Mouse (Mus musculus): ENCODE measurements around the gene Olfr816. TPM values are rescaled to one million over a fixed set of nuclear protein-coding genes. Genes with fewer than 3 reads are reported as not detected.
"Not testable (repeated sequence)": the region's sequence is repeated elsewhere in the genome, so short reads cannot be mapped to it uniquely, and the experiment has no call there.

The Olfr816 gene
- not detected in 2 replicates for polyA plus RNA-seq (2014; fragmentation: Nextera tagmentation; extraction: Ambion mirVana)

GRCm38 (mm10) chr10:129915497-129915896 is at the start of gene Olfr816:
Olfr816 (minus strand) TSS chr10:129915597.
- H3K4me1 ChIP-seq (ENCODE audit: control insufficient read depth, insufficient read depth, low read length): no peaks in the 10 kb centered on the region
- WGBS: 73% methylated on average over 1 of the region's 1 CpGs
- H3K9me3 ChIP-seq (ENCODE audit: control insufficient read depth, low read depth, low read length): no peaks in the 10 kb centered on the region
- H3K36me3 ChIP-seq (ENCODE audit: control insufficient read depth, insufficient read depth, low read length): no peaks in the 10 kb centered on the region
- ATAC-seq (ENCODE audit: insufficient number of reproducible peaks, insufficient read depth, low FRiP score, low read depth): no peak
- no peak within 1 kb of the TSS for H3K9ac ChIP-seq (replicated peaks; ENCODE audit: low read depth, low read length)
- no peak within 1 kb of the TSS for H3K4me2 ChIP-seq (replicated peaks; ENCODE audit: low read depth, low read length)
- no peak within 1 kb of the TSS for H3K4me3 ChIP-seq (ENCODE audit: low read depth, low read length)
- no peak within 1 kb of the TSS for H3K27ac ChIP-seq (ENCODE audit: low read length)
- H3K27me3 ChIP-seq (ENCODE audit: control insufficient read depth, insufficient read depth, low read length): no peaks in the 10 kb centered on the region

GRCm38 (mm10) chr10:129949000-129949399 is 33.6 kb upstream of the Olfr816 start, which contains the start of gene Olfr818:
Olfr818 (minus strand) TSS chr10:129949100.
- H3K4me1 ChIP-seq (ENCODE audit: control insufficient read depth, insufficient read depth, low read length): no peaks in the 10 kb centered on the region
- no peak for ATAC-seq (ENCODE audit: insufficient number of reproducible peaks, insufficient read depth, low FRiP score, low read depth)
- H3K4me2 ChIP-seq (replicated peaks; ENCODE audit: low read depth, low read length): no peak within 1 kb of the TSS
- no peak within 1 kb of the TSS for H3K9ac ChIP-seq (replicated peaks; ENCODE audit: low read depth, low read length)
- no peak within 1 kb of the TSS for H3K4me3 ChIP-seq (ENCODE audit: low read depth, low read length)
- 91% methylated on average over 2 of the region's 2 CpGs for WGBS
- H3K27me3 ChIP-seq (ENCODE audit: control insufficient read depth, insufficient read depth, low read length): no peaks in the 10 kb centered on the region
- no peak within 1 kb of the TSS for H3K27ac ChIP-seq (ENCODE audit: low read length)
- H3K9me3 ChIP-seq (ENCODE audit: control insufficient read depth, low read depth, low read length): no peaks in the 10 kb centered on the region
- H3K36me3 ChIP-seq (ENCODE audit: control insufficient read depth, insufficient read depth, low read length): no peaks in the 10 kb centered on the region

- no CpG with 5 or more reads among the region's 1 CpGs for WGBS
- H3K36me3 ChIP-seq (ENCODE audit: control insufficient read depth, insufficient read depth, low read length); H3K4me3 ChIP-seq (ENCODE audit: low read depth, low read length); H3K27ac ChIP-seq (ENCODE audit: low read length); H3K4me2 ChIP-seq (replicated peaks; ENCODE audit: low read depth, low read length); H3K27me3 ChIP-seq (ENCODE audit: control insufficient read depth, insufficient read depth, low read length); H3K9ac ChIP-seq (replicated peaks; ENCODE audit: low read depth, low read length); H3K9me3 ChIP-seq (ENCODE audit: control insufficient read depth, low read depth, low read length); H3K4me1 ChIP-seq (ENCODE audit: control insufficient read depth, insufficient read depth, low read length); ATAC-seq (ENCODE audit: insufficient number of reproducible peaks, insufficient read depth, low FRiP score, low read depth): not testable (repeated sequence)
Observed at GRCm38 (mm10) chr10:129905767-129906166, 9.6 kb downstream of the Olfr816 start, which contains the start of gene Olfr815. Olfr815 (minus strand) TSS chr10:129905867.

- Histone ChIP-seq H3K4me1 (ENCODE audit: control insufficient read depth, insufficient read depth, low read length) (no peaks in the 10 kb centered on the region), H3K4me3 (ENCODE audit: low read depth, low read length) (no peak overlapping the region), H3K9me3 (ENCODE audit: control insufficient read depth, low read depth, low read length) (no peaks in the 10 kb centered on the region), H3K4me2 (replicated peaks; ENCODE audit: low read depth, low read length) (no peak overlapping the region), H3K27me3 (ENCODE audit: control insufficient read depth, insufficient read depth, low read length) (no peaks in the 10 kb centered on the region), H3K27ac (ENCODE audit: low read length) (no peak overlapping the region), H3K9ac (replicated peaks; ENCODE audit: low read depth, low read length) (no peak overlapping the region), H3K36me3 (ENCODE audit: control insufficient read depth, insufficient read depth, low read length) (no peaks in the 10 kb centered on the region)
- WGBS: 95% methylated on average over 7 of the region's 7 CpGs
- no peak for ATAC-seq (ENCODE audit: insufficient number of reproducible peaks, insufficient read depth, low FRiP score, low read depth)
Observed at GRCm38 (mm10) chr10:129885934-129886333, 29.5 kb downstream of the Olfr816 start.

GRCm38 (mm10) chr10:129885496-129885895 is 29.9 kb downstream of the Olfr816 start:
- not testable (repeated sequence) for H3K4me1 ChIP-seq (ENCODE audit: control insufficient read depth, insufficient read depth, low read length)
- 73% methylated on average over 6 of the region's 6 CpGs for WGBS

GRCm38 (mm10) chr10:129879751-129880150 is 35.6 kb downstream of the Olfr816 start, which contains the start of gene Olfr814:
Olfr814 (minus strand) TSS chr10:129879851.
- not testable (repeated sequence) for H3K27me3 ChIP-seq (ENCODE audit: control insufficient read depth, insufficient read depth, low read length); H3K27ac ChIP-seq (ENCODE audit: low read length); H3K9me3 ChIP-seq (ENCODE audit: control insufficient read depth, low read depth, low read length); H3K4me2 ChIP-seq (replicated peaks; ENCODE audit: low read depth, low read length); H3K4me3 ChIP-seq (ENCODE audit: low read depth, low read length); H3K36me3 ChIP-seq (ENCODE audit: control insufficient read depth, insufficient read depth, low read length); H3K9ac ChIP-seq (replicated peaks; ENCODE audit: low read depth, low read length); H3K4me1 ChIP-seq (ENCODE audit: control insufficient read depth, insufficient read depth, low read length); ATAC-seq (ENCODE audit: insufficient number of reproducible peaks, insufficient read depth, low FRiP score, low read depth)
- no CpG with 5 or more reads among the region's 1 CpGs for WGBS

More at GRCm38 (mm10) chr10:129885496-129885895, 29.9 kb downstream of the Olfr816 start:
- H3K9ac ChIP-seq (replicated peaks; ENCODE audit: low read depth, low read length); H3K9me3 ChIP-seq (ENCODE audit: control insufficient read depth, low read depth, low read length); H3K27ac ChIP-seq (ENCODE audit: low read length); H3K27me3 ChIP-seq (ENCODE audit: control insufficient read depth, insufficient read depth, low read length); ATAC-seq (ENCODE audit: insufficient number of reproducible peaks, insufficient read depth, low FRiP score, low read depth); H3K36me3 ChIP-seq (ENCODE audit: control insufficient read depth, insufficient read depth, low read length); H3K4me2 ChIP-seq (replicated peaks; ENCODE audit: low read depth, low read length); H3K4me3 ChIP-seq (ENCODE audit: low read depth, low read length): not testable (repeated sequence)

Other genes starting within 250 kb of the Olfr816 start
- gene Olfr801, start 241.7 kb downstream of the Olfr816 start, polyA plus RNA-seq (2014; fragmentation: Nextera tagmentation; extraction: Ambion mirVana): not detected in 2 replicates
- 0.06 TPM in 1 of 2 replicates, not detected in the other for gene Olfr802, start 227.4 kb downstream of the Olfr816 start, polyA plus RNA-seq (2014; fragmentation: Nextera tagmentation; extraction: Ambion mirVana)
- gene Olfr803, start 221.3 kb downstream of the Olfr816 start, polyA plus RNA-seq (2014; fragmentation: Nextera tagmentation; extraction: Ambion mirVana): not detected in 2 replicates
- gene Olfr804, start 212.4 kb downstream of the Olfr816 start, polyA plus RNA-seq (2014; fragmentation: Nextera tagmentation; extraction: Ambion mirVana): not detected in 2 replicates
- not detected in 2 replicates for gene Olfr805, start 186.2 kb downstream of the Olfr816 start, polyA plus RNA-seq (2014; fragmentation: Nextera tagmentation; extraction: Ambion mirVana)
- not detected in 2 replicates for gene Olfr806, start 173.7 kb downstream of the Olfr816 start, polyA plus RNA-seq (2014; fragmentation: Nextera tagmentation; extraction: Ambion mirVana)
- not detected in 2 replicates for gene Olfr807, start 157.8 kb downstream of the Olfr816 start, polyA plus RNA-seq (2014; fragmentation: Nextera tagmentation; extraction: Ambion mirVana)
- gene Olfr808, start 150.1 kb downstream of the Olfr816 start, polyA plus RNA-seq (2014; fragmentation: Nextera tagmentation; extraction: Ambion mirVana): not detected in 2 replicates
- not detected in 2 replicates for gene Olfr809, start 141.0 kb downstream of the Olfr816 start, polyA plus RNA-seq (2014; fragmentation: Nextera tagmentation; extraction: Ambion mirVana)
- not detected in 2 replicates for gene Olfr810, start 120.7 kb downstream of the Olfr816 start, polyA plus RNA-seq (2014; fragmentation: Nextera tagmentation; extraction: Ambion mirVana)
- not detected in 2 replicates for gene Olfr811, start 111.2 kb downstream of the Olfr816 start, polyA plus RNA-seq (2014; fragmentation: Nextera tagmentation; extraction: Ambion mirVana)
- not detected in 2 replicates for gene Olfr812, start 69.5 kb downstream of the Olfr816 start, polyA plus RNA-seq (2014; fragmentation: Nextera tagmentation; extraction: Ambion mirVana)
- not detected in 2 replicates for gene Olfr813, start 60.2 kb downstream of the Olfr816 start, polyA plus RNA-seq (2014; fragmentation: Nextera tagmentation; extraction: Ambion mirVana)
- not detected in 2 replicates for gene Olfr814, start 35.7 kb downstream of the Olfr816 start, polyA plus RNA-seq (2014; fragmentation: Nextera tagmentation; extraction: Ambion mirVana)
- not detected in 2 replicates for gene Olfr815, start 9.7 kb downstream of the Olfr816 start, polyA plus RNA-seq (2014; fragmentation: Nextera tagmentation; extraction: Ambion mirVana)
- not detected in 2 replicates for gene Olfr818, start 33.5 kb upstream of the Olfr816 start, polyA plus RNA-seq (2014; fragmentation: Nextera tagmentation; extraction: Ambion mirVana)
- gene Olfr819, start 51.7 kb upstream of the Olfr816 start, polyA plus RNA-seq (2014; fragmentation: Nextera tagmentation; extraction: Ambion mirVana): not detected in 2 replicates
- not detected in 2 replicates for gene Olfr247, start 60.5 kb upstream of the Olfr816 start, polyA plus RNA-seq (2014; fragmentation: Nextera tagmentation; extraction: Ambion mirVana)
- gene Gm10310, start 69.5 kb upstream of the Olfr816 start, polyA plus RNA-seq (2014; fragmentation: Nextera tagmentation; extraction: Ambion mirVana): not detected in 2 replicates
- not detected in 2 replicates for gene Olfr820, start 97.0 kb upstream of the Olfr816 start, polyA plus RNA-seq (2014; fragmentation: Nextera tagmentation; extraction: Ambion mirVana)
- not detected in 2 replicates for gene Olfr821, start 114.8 kb upstream of the Olfr816 start, polyA plus RNA-seq (2014; fragmentation: Nextera tagmentation; extraction: Ambion mirVana)
- not detected in 2 replicates for gene Olfr822, start 155.6 kb upstream of the Olfr816 start, polyA plus RNA-seq (2014; fragmentation: Nextera tagmentation; extraction: Ambion mirVana)
- not detected in 2 replicates for gene Olfr823, start 199.8 kb upstream of the Olfr816 start, polyA plus RNA-seq (2014; fragmentation: Nextera tagmentation; extraction: Ambion mirVana)
- not detected in 2 replicates for gene Olfr824, start 214.4 kb upstream of the Olfr816 start, polyA plus RNA-seq (2014; fragmentation: Nextera tagmentation; extraction: Ambion mirVana)